8 mouse cellular contexts compared by ENCODE assay signal in genomic region chr10:43173141-43173827, GRCm38 (mm10). TPM values are rescaled to one million over a fixed set of nuclear protein-coding genes. Genes with fewer than 3 reads are reported as not detected.
DNase-seq lines count a peak whose midpoint lies in the region; ATAC-seq lines count a peak whose summit lies in the region.

No protein-coding gene starts in this region.

- ATAC-seq in heart, embryonic 15.5 days (replicated peaks; ENCODE audit: insufficient number of reproducible peaks, insufficient read depth, low FRiP score, low read depth): peak; percentile 43
- no peak for ATAC-seq in erythroblast, adult 5-6 weeks (replicated peaks; ENCODE audit: low FRiP score, poor library complexity, severe bottlenecking)

- DNase-seq in ES-CJ7 (ENCODE audit: low read depth, low spot score): peak; percentile 15
- DNase-seq in adrenal gland, postnatal 4 days (ENCODE audit: low spot score in 2 of 2): peak; percentile 22 to 30
- DNase-seq in forebrain, embryonic 10.5 days (ENCODE audit: extremely low spot score, low spot score): peak; percentile 69
- peak; percentile 82 for DNase-seq in kidney, postnatal 10 days
- peak; percentile 32 to 39 for DNase-seq in lung, adult 18-20 months
- DNase-seq in ovary, postnatal 14 days (ENCODE audit: low spot score): peak; percentile 52

- peaks cover 80% of the 10 kb centered on the region for H3K27me3 ChIP-seq in forebrain, embryonic 10.5 days (ENCODE audit: poor library complexity, severe bottlenecking)
- peaks cover 25% of the 10 kb centered on the region for H3K27me3 ChIP-seq in heart, embryonic 15.5 days

- peaks cover 64% of the 10 kb centered on the region for H3K4me1 ChIP-seq in forebrain, embryonic 10.5 days
- peaks cover 21% of the 10 kb centered on the region for H3K4me1 ChIP-seq in heart, embryonic 15.5 days (replicated peaks)

- H3K4me2 ChIP-seq in heart, embryonic 15.5 days: peak overlapping the region; percentile 92

- H3K27ac ChIP-seq in forebrain, embryonic 10.5 days: peak overlapping the region; percentile 93
- peak overlapping the region; percentile 75 for H3K27ac ChIP-seq in heart, embryonic 15.5 days

- under 1% methylated on average over 53 of the region's 53 CpGs for WGBS in forebrain, embryonic 10.5 days
- under 1% methylated on average over 53 of the region's 53 CpGs for WGBS in heart, embryonic 15.5 days

- peak overlapping the region; percentile 77 for H3K9ac ChIP-seq in heart, embryonic 15.5 days

- H3K9me3 ChIP-seq in forebrain, embryonic 10.5 days: no peaks in the 10 kb centered on the region
- no peaks in the 10 kb centered on the region for H3K9me3 ChIP-seq in heart, embryonic 15.5 days (replicated peaks)

- no peaks in the 10 kb centered on the region for H3K36me3 ChIP-seq in forebrain, embryonic 10.5 days (replicated peaks)
- no peaks in the 10 kb centered on the region for H3K36me3 ChIP-seq in heart, embryonic 15.5 days

- peak overlapping the region; percentile 94 for H3K4me3 ChIP-seq in forebrain, embryonic 10.5 days
- peak overlapping the region; percentile 92 for H3K4me3 ChIP-seq in heart, embryonic 15.5 days

RNA-seq across cellular contexts. Expression of gene Sobp, which starts 1.0 kb away (rescaled TPM):
- total RNA-seq in adrenal gland, postnatal 4 days (2021): 1 to 10 TPM; 6.5 TPM
- polyA plus RNA-seq in forebrain, embryonic 10.5 days (2016; fragmentation: Nextera tagmentation; extraction: Ambion mirVana): 1.8 and 2.0 TPM in 2 replicates
- 1.9 and 2.1 TPM in 2 replicates for polyA plus RNA-seq in heart, embryonic 15.5 days (2015; fragmentation: Nextera tagmentation; extraction: Ambion mirVana)
- not detected in 2 replicates for total RNA-seq in erythroblast, adult 5-6 weeks (2015; ENCODE audit: low replicate concordance)
- not detected in 2 replicates for total RNA-seq in erythroblast, adult 5-6 weeks (2017; ENCODE audit: low replicate concordance)

RNA-seq across cellular contexts. Expression of gene 9030612E09Rik, which starts 1.2 kb away (rescaled TPM):
- under 1 TPM; 0.67 to 0.85 TPM for total RNA-seq in adrenal gland, postnatal 4 days (2021)
- polyA plus RNA-seq in forebrain, embryonic 10.5 days (2016; fragmentation: Nextera tagmentation; extraction: Ambion mirVana): 1.0 and 1.1 TPM in 2 replicates
- polyA plus RNA-seq in heart, embryonic 15.5 days (2015; fragmentation: Nextera tagmentation; extraction: Ambion mirVana): 0.76 and 0.79 TPM in 2 replicates
- total RNA-seq in erythroblast, adult 5-6 weeks (2015; ENCODE audit: low replicate concordance): not detected in 2 replicates
- not detected in 2 replicates for total RNA-seq in erythroblast, adult 5-6 weeks (2017; ENCODE audit: low replicate concordance)

RNA-seq across cellular contexts. Expression of gene Pdss2, which starts 48.0 kb away (rescaled TPM):
- total RNA-seq in adrenal gland, postnatal 4 days (2021): 10 to 100 TPM; 16.9 to 17.0 TPM
- polyA plus RNA-seq in forebrain, embryonic 10.5 days (2016; fragmentation: Nextera tagmentation; extraction: Ambion mirVana): 17.1 and 17.2 TPM in 2 replicates
- 13.2 and 13.3 TPM in 2 replicates for polyA plus RNA-seq in heart, embryonic 15.5 days (2015; fragmentation: Nextera tagmentation; extraction: Ambion mirVana)
- total RNA-seq in erythroblast, adult 5-6 weeks (2015; ENCODE audit: low replicate concordance): 0.38 and 1.9 TPM in 2 replicates
- 6.6 and 9.3 TPM in 2 replicates for total RNA-seq in erythroblast, adult 5-6 weeks (2017; ENCODE audit: low replicate concordance)

Comparison
In these comparisons a context has a peak if more than half of its experiments do, and no peak if none do; other contexts are left out.
1. DNase-seq: peak in every context shown above with its lines; median percentile 82 in kidney, postnatal 10 days; 69 in forebrain, embryonic 10.5 days; 52 in ovary, postnatal 14 days; 36 in lung, adult 18-20 months; 26 in adrenal gland, postnatal 4 days; 15 in ES-CJ7.
2. RNA of gene Sobp, which starts 1.0 kb away (total RNA-seq): 6.5 TPM in adrenal gland, postnatal 4 days; not detected in erythroblast, adult 5-6 weeks; every median in the first group is over 4 times any median in the second.